Mouse (Mus musculus): ENCODE data around the gene Dnph1.

Gene Dnph1

GRCm38 (mm10) chr17:46503847-46504638 is 7.5 kb downstream of the Dnph1 start:
- DNase-seq, result no peak

GRCm38 (mm10) chr17:46505617-46506016 is 9.1 kb downstream of the Dnph1 start:
- DNase-seq, result no peak

GRCm38 (mm10) chr17:46511059-46511710 is 14.7 kb downstream of the Dnph1 start:
- peak; percentile 35 for DNase-seq

- no peak for DNase-seq
Measured at GRCm38 (mm10) chr17:46513329-46513728, 16.8 kb downstream of the Dnph1 start.

- DNase-seq, result no peak
Measured at GRCm38 (mm10) chr17:46519971-46520370, 23.5 kb downstream of the Dnph1 start.

GRCm38 (mm10) chr17:46520385-46520979 is 24.0 kb downstream of the Dnph1 start:
- DNase-seq, result peak; percentile 28

GRCm38 (mm10) chr17:46521174-46521573 is 24.7 kb downstream of the Dnph1 start:
- DNase-seq, result no peak

- no peak for DNase-seq
Measured at GRCm38 (mm10) chr17:46521963-46522668, 25.6 kb downstream of the Dnph1 start.

- DNase-seq, result no peak
Measured at GRCm38 (mm10) chr17:46525065-46525464, 28.6 kb downstream of the Dnph1 start.

GRCm38 (mm10) chr17:46525579-46526307 is 29.2 kb downstream of the Dnph1 start:
- peak; percentile 79 for DNase-seq

- DNase-seq, result no peak
Measured at GRCm38 (mm10) chr17:46543661-46544060, 47.1 kb downstream of the Dnph1 start.

- peak; percentile 48 for DNase-seq
Measured at GRCm38 (mm10) chr17:46545813-46546564, 49.5 kb downstream of the Dnph1 start, which contains the start of gene Cul9. TSS of gene Cul9 (minus strand) at chr17:46546388.

GRCm38 (mm10) chr17:46546591-46546990 is 50.1 kb downstream of the Dnph1 start:
- DNase-seq, result no peak

- DNase-seq, result no peak
Measured at GRCm38 (mm10) chr17:46546995-46547394, 50.5 kb downstream of the Dnph1 start.

GRCm38 (mm10) chr17:46547923-46548322 is 51.4 kb downstream of the Dnph1 start:
- no peak for DNase-seq

- no peak for DNase-seq
Measured at GRCm38 (mm10) chr17:46548741-46549140, 52.2 kb downstream of the Dnph1 start.

GRCm38 (mm10) chr17:46549193-46549592 is 52.7 kb downstream of the Dnph1 start:
- DNase-seq, result peak; percentile 49
